Mouse (Mus musculus) lung, adult 2 months (tissue): ENCODE results near the gene Trpc1. TPM values are rescaled to one million over a fixed set of nuclear protein-coding genes. Genes with fewer than 3 reads are reported as not detected.

Experiments
- DNase-seq: peaks from one replicate; pipeline ENCODE4 v3.0.0; 2022
- H3K4me1 ChIP-seq: fragments of 200-500 bp; 2 replicates; pipeline ENCODE4 v1.6.1; 2011; ENCODE audit warnings: low read length; ENCODE audit not compliant: control insufficient read depth, insufficient read depth
- H3K4me3 ChIP-seq: fragments of 200-500 bp; replicated peaks from 2 replicates; pipeline ENCODE3; 2011; ENCODE audit warnings: low read depth, mild to moderate bottlenecking, control low read depth, low read length; ENCODE audit errors: extremely low read depth
- CTCF ChIP-seq: fragments of 200-500 bp; IDR thresholded peaks from 2 replicates; pipeline ENCODE4 v1.5.1; 2011; ENCODE audit warnings: mild to moderate bottlenecking, low read length, control low read depth; ENCODE audit not compliant: insufficient read depth
- POLR2A ChIP-seq: fragments of 200-500 bp; IDR thresholded peaks from 2 replicates; pipeline ENCODE4 v1.6.1; 2011; ENCODE audit warnings: low read depth, mild to moderate bottlenecking, control low read depth, low read length, borderline replicate concordance; ENCODE audit errors: extremely low read depth
- WGBS: fragments of 180-500 bp; shearing (Covaris S2); methylation state at CpG from one replicate; pipeline ENCODE4 v1.1.7; 2018; 5-methylcytosine and 5-hydroxymethylcytosine counted together
- polyA plus RNA-seq: library from polyadenylated mRNA; depleted of rRNA; stranded (reverse); fragments of >200 nt; gene quantifications from 2 replicates; pipeline ENCODE4 v1.2.3, GENCODE M21; 2012; rRNA removed

Trpc1 gene
- 5.7 and 6.4 TPM in 2 replicates for polyA plus RNA-seq

GRCm38 (mm10) chr9:95750037-95750511 lies at the start of gene Trpc1:
Gene Trpc1, minus strand, starts transcription at chr9:95750375.
- H3K4me1 ChIP-seq = no peaks in the 10 kb centered on the region
- peak within 1 kb of the TSS; percentile 60 for H3K4me3 ChIP-seq
- peak; percentile 73 for DNase-seq
- 1% methylated on average over 52 of the region's 56 CpGs for WGBS
- TF ChIP-seq CTCF (no peak), POLR2A (peak; percentile 74; the same call in 1 of the 2 replicates)

GRCm38 (mm10) chr9:95796323-95796722 lies 46.1 kb upstream of the Trpc1 start:
- H3K4me3 ChIP-seq = no peak overlapping the region
- H3K4me1 ChIP-seq = no peaks in the 10 kb centered on the region
- no peak for TF ChIP-seq POLR2A
- TF ChIP-seq CTCF = no peak
- DNase-seq = no peak
- WGBS = 87% methylated on average over 2 of the region's 2 CpGs

GRCm38 (mm10) chr9:95795844-95796243 lies 45.7 kb upstream of the Trpc1 start:
- WGBS = 82% methylated on average over 5 of the region's 5 CpGs
- TF ChIP-seq POLR2A (no peak), CTCF (no peak)
- Histone ChIP-seq H3K4me3 (no peak overlapping the region), H3K4me1 (no peaks in the 10 kb centered on the region)
- no peak for DNase-seq

- WGBS = 83% methylated on average over 2 of the region's 2 CpGs
- TF ChIP-seq POLR2A = no peak
- TF ChIP-seq CTCF = no peak
- Histone ChIP-seq H3K4me1 (no peaks in the 10 kb centered on the region), H3K4me3 (no peak overlapping the region)
- DNase-seq = no peak
These were observed 45.1 kb upstream of the Trpc1 start for GRCm38 (mm10) chr9:95795077-95795784.

GRCm38 (mm10) chr9:95793986-95794744 lies 44.0 kb upstream of the Trpc1 start:
- WGBS = 80% methylated on average over 15 of the region's 15 CpGs
- no peak for TF ChIP-seq CTCF
- no peak for TF ChIP-seq POLR2A
- no peak for DNase-seq
- Histone ChIP-seq H3K4me1 (no peaks in the 10 kb centered on the region), H3K4me3 (no peak overlapping the region)

DNA sequence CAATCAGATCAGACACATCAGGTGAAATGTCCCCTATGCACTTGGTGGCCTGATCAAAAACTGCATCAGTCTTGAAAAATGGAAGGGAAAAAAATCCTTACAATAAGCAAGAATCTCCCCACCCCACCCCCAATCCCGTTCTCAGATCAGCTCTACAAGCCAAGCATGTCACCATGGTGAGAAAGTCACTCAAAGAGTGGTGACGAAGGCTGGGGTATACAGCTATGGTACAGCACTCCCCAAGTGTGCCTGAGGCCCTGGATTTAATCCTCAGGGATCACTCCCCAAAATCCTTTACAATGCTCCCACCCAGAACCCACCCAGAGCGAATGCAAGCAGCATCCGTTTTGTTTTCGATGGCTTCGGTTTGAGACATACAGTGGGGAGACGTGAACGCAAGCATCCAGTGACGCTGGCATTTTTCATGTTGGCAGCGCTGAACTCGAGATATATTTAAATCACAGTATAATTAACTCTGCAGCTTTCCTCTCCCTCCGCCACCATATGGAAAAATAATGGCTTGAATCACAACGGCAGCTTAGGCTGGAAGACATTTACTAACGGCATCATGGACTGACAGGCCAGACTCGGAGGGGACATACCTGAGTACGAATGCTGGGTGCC lies 34.8 kb upstream of the Trpc1 start:
- WGBS = 86% methylated on average over 16 of the region's 16 CpGs
- DNase-seq = no peak
- TF ChIP-seq CTCF = no peak
- TF ChIP-seq POLR2A = no peak
- Histone ChIP-seq H3K4me3 (no peak overlapping the region), H3K4me1 (no peaks in the 10 kb centered on the region)

DNA sequence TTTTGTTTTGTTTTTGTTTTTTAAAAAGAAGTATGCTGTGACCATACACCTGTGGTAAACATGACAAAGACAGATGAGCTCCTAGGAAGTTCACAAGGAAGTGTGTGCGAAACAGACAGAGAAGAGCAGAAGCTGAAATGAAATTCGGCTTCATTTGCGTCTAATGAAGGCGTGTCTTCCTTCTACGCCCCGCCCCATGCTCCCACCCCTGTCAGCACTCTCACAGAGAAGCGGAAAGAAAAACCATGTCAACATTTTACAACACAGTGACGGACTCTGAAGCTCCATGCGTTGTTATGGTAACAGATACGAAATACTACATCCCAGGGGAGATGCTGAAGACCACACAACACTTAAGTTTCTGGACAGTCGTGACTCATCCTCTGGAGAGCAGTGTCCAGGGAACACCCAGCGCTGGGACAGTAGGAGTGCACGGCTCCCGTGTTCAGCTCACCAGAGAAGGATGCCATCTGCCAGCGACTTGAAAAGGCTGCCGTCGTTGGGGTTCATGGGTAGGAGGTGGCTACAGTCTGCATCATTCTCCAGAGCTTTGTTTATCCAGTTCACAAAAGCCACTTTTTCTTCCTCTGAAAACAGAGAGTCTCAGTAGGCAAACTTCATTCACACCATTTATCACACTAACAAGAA lies 33.6 kb upstream of the Trpc1 start:
- no peak for DNase-seq
- no peak overlapping the region for H3K4me3 ChIP-seq
- H3K4me1 ChIP-seq = no peaks in the 10 kb centered on the region
- WGBS = 68% methylated on average over 17 of the region's 17 CpGs
- no peak for TF ChIP-seq POLR2A
- TF ChIP-seq CTCF = no peak

DNA sequence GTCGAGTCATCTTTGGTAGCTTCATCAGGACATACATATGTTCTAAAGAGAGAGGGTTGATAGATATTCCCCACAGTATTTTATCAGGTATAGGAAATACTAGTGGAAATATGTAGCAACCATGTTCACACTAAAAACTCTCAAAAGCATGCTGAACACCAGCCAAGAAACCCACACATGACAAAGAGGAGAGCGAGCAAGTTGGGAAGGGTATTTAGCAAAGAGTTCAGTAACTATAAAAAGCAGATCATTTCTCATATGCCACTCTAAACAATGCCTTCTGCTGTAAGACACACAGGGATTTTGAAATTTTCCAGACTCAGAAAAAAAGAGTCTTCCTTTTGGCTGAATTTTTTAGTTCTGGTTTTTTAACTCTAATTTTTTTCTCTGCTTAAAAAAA lies 21.5 kb upstream of the Trpc1 start:
- WGBS = 57% methylated on average over 2 of the region's 2 CpGs
- TF ChIP-seq CTCF (no peak), POLR2A (no peak)

DNA sequence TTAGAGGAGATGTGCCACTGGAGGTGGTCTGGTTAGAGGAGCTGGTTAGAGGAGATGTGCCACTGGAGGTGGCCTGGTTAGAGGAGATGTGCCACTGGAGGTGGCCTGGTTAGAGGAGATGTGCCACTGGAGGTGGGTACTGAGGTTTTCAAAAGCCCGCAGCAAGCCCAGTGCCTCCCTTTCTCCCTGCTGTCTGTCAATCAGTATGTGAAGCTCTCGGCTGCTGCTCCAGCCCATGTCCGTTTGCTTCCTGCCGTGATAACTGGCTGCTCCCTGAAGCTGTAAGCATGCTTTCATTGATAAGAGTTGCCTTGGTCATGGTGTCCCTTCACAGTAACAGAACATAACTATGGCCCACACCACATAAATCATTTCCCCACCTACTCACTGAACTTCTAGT lies 13.0 kb upstream of the Trpc1 start:
- H3K4me3 ChIP-seq = no peak overlapping the region
- no peak for TF ChIP-seq CTCF
- TF ChIP-seq POLR2A = no peak
- no peak for DNase-seq
- no peaks in the 10 kb centered on the region for H3K4me1 ChIP-seq
- WGBS = 73% methylated on average over 4 of the region's 4 CpGs

More for the DNA sequence above, 21.5 kb upstream of the Trpc1 start:
- Histone ChIP-seq H3K4me3 (no peak overlapping the region), H3K4me1 (no peaks in the 10 kb centered on the region)
- DNase-seq = no peak

GRCm38 (mm10) chr9:95762228-95762627 lies 12.1 kb upstream of the Trpc1 start:
- Histone ChIP-seq H3K4me1 (no peaks in the 10 kb centered on the region), H3K4me3 (no peak overlapping the region)
- 87% methylated on average over 3 of the region's 3 CpGs for WGBS
- DNase-seq = no peak
- no peak for TF ChIP-seq POLR2A
- no peak for TF ChIP-seq CTCF
